Mouse (Mus musculus) ES-Bruce4 (cell line): Measurements from ENCODE around the gene Spred2. TPM values are rescaled to one million over a fixed set of nuclear protein-coding genes. Genes with fewer than 3 reads are reported as not detected.
A peak's percentile ranks its signal among the peaks of the same experiment; 100 is the strongest.

Experiments
- H3K27ac ChIP-seq: 2 replicates; pipeline ENCODE4 v1.5.1; 2012; ENCODE audit warnings: low read length, inconsistent platforms; ENCODE audit not compliant: insufficient read depth
- H3K27me3 ChIP-seq: 2 replicates; pipeline ENCODE4 v1.6.1; 2012; ENCODE audit warnings: mild to moderate bottlenecking, low read length, inconsistent platforms; ENCODE audit not compliant: control insufficient read depth, poor library complexity, insufficient read depth, severe bottlenecking
- H3K36me3 ChIP-seq: 2 replicates; pipeline ENCODE4 v1.6.1; 2012; ENCODE audit warnings: inconsistent platforms, mild to moderate bottlenecking, low read length, moderate library complexity; ENCODE audit not compliant: control insufficient read depth, poor library complexity, insufficient read depth, severe bottlenecking
- H3K4me1 ChIP-seq: one replicate; pipeline ENCODE4 v1.8.1; 2011; ENCODE audit warnings: low read length; ENCODE audit not compliant: control insufficient read depth, insufficient read depth
- H3K4me3 ChIP-seq: 2 replicates; pipeline ENCODE4 v1.5.1; 2011; ENCODE audit warnings: low read depth, mild to moderate bottlenecking, low read length
- H3K9ac ChIP-seq: 2 replicates; pipeline ENCODE4 v1.6.1; 2012; ENCODE audit warnings: low read depth, mild to moderate bottlenecking, inconsistent platforms; ENCODE audit not compliant: poor library complexity, severe bottlenecking
- H3K9me3 ChIP-seq: replicated peaks from 2 replicates; pipeline ENCODE4 v1.6.1; 2012; ENCODE audit warnings: mild to moderate bottlenecking, low read length, inconsistent platforms; ENCODE audit not compliant: control insufficient read depth, poor library complexity, insufficient read depth, severe bottlenecking
- CTCF ChIP-seq: IDR thresholded peaks from one replicate; pipeline ENCODE4 v1.8.1; 2011; ENCODE audit warnings: low read depth, low read length
- EP300 ChIP-seq: IDR thresholded peaks from 2 replicates; pipeline ENCODE4 v1.6.1; 2011; ENCODE audit warnings: low read depth, low read length; ENCODE audit not compliant: insufficient read depth
- POLR2A ChIP-seq: IDR thresholded peaks from one replicate; pipeline ENCODE4 v1.8.1; 2011; ENCODE audit warnings: low read length; ENCODE audit not compliant: insufficient read depth
- polyA plus RNA-seq: library from polyadenylated mRNA; stranded (reverse); fragments of >200 nt; gene quantifications from 2 replicates; pipeline ENCODE4 v1.2.4, GENCODE M21; 2011; ENCODE audit warnings: low read depth; ENCODE audit not compliant: missing spikeins, insufficient read depth, insufficient read length

The Spred2 gene
- polyA plus RNA-seq, 1 experiment = 41.9 TPM

GRCm38 (mm10) chr11:19921723-19922122 lies 2.5 kb upstream of the Spred2 start:
- TF ChIP-seq EP300 (no peak), POLR2A (no peak)
- H3K9ac ChIP-seq = no peak overlapping the region
- H3K4me3 ChIP-seq = no peak overlapping the region
- no peaks in the 10 kb centered on the region for H3K9me3 ChIP-seq
- peaks cover 11% of the 10 kb centered on the region for H3K4me1 ChIP-seq
- no peaks in the 10 kb centered on the region for H3K36me3 ChIP-seq
- H3K27me3 ChIP-seq = no peaks in the 10 kb centered on the region
- no peak overlapping the region for H3K27ac ChIP-seq

GRCm38 (mm10) chr11:19922208-19922607 lies 2.0 kb upstream of the Spred2 start:
- no peaks in the 10 kb centered on the region for H3K36me3 ChIP-seq
- H3K9ac ChIP-seq = no peak overlapping the region
- TF ChIP-seq POLR2A (no peak), EP300 (no peak), CTCF (no peak)
- no peak overlapping the region for H3K27ac ChIP-seq
- H3K9me3 ChIP-seq = no peaks in the 10 kb centered on the region
- no peaks in the 10 kb centered on the region for H3K27me3 ChIP-seq
- peaks cover 9% of the 10 kb centered on the region for H3K4me1 ChIP-seq
- H3K4me3 ChIP-seq = no peak overlapping the region

GRCm38 (mm10) chr11:19924757-19925148 lies 578 bp downstream of the Spred2 start:
- peaks cover 2% of the 10 kb centered on the region for H3K4me1 ChIP-seq
- no peaks in the 10 kb centered on the region for H3K27me3 ChIP-seq
- peak overlapping the region; percentile 40 for H3K27ac ChIP-seq
- TF ChIP-seq CTCF = no peak
- TF ChIP-seq EP300 = no peak
- TF ChIP-seq POLR2A = no peak
- H3K9ac ChIP-seq = peak overlapping the region; percentile 98
- peaks cover 7% of the 10 kb centered on the region for H3K36me3 ChIP-seq
- peak overlapping the region; percentile 97 for H3K4me3 ChIP-seq
- H3K9me3 ChIP-seq = no peaks in the 10 kb centered on the region

GRCm38 (mm10) chr11:19925149-19925975 lies 1.2 kb downstream of the Spred2 start:
- Histone ChIP-seq H3K9me3 (no peaks in the 10 kb centered on the region), H3K4me3 (peak overlapping the region; percentile 97), H3K27me3 (no peaks in the 10 kb centered on the region), H3K27ac (peak overlapping the region; percentile 40), H3K36me3 (peaks cover 9% of the 10 kb centered on the region), H3K9ac (peak overlapping the region; percentile 98), H3K4me1 (peaks cover 2% of the 10 kb centered on the region)
- 0 out of 2 replicates have a peak, but pooled peaks have one; percentile 23 for TF ChIP-seq EP300
- no peak for TF ChIP-seq CTCF

- peak overlapping the region; percentile 98 for H3K9ac ChIP-seq
- no peaks in the 10 kb centered on the region for H3K9me3 ChIP-seq
- peaks cover 2% of the 10 kb centered on the region for H3K4me1 ChIP-seq
- H3K27me3 ChIP-seq = no peaks in the 10 kb centered on the region
- TF ChIP-seq EP300 (no peak), CTCF (no peak), POLR2A (no peak)
- H3K27ac ChIP-seq = peak overlapping the region; percentile 29
- H3K36me3 ChIP-seq = peaks cover 12% of the 10 kb centered on the region
- peak overlapping the region; percentile 97 for H3K4me3 ChIP-seq
Observed at GRCm38 (mm10) chr11:19925976-19926842, 2.0 kb downstream of the Spred2 start.

- Histone ChIP-seq H3K4me1 (peaks cover 2% of the 10 kb centered on the region), H3K9me3 (no peaks in the 10 kb centered on the region), H3K36me3 (peaks cover 16% of the 10 kb centered on the region), H3K27ac (no peak overlapping the region), H3K4me3 (no peak overlapping the region), H3K27me3 (no peaks in the 10 kb centered on the region), H3K9ac (no peak overlapping the region)
- TF ChIP-seq CTCF (no peak), POLR2A (no peak), EP300 (no peak)
Observed at GRCm38 (mm10) chr11:19926843-19927120, 2.6 kb downstream of the Spred2 start.
